Mouse (Mus musculus) MEL (cell line): ENCODE measurements around the gene Ptgdr2. TPM values are rescaled to one million over a fixed set of nuclear protein-coding genes. Genes with fewer than 3 reads are reported as not detected.

Experiments used
- DNase-seq: peaks from one replicate; pipeline ENCODE4 v3.0.0; 2011; ENCODE audit warnings: low read depth, low spot score
- H3K27ac ChIP-seq: 2 replicates; pipeline ENCODE4 v1.5.1; 2012; ENCODE audit warnings: low read depth, mild to moderate bottlenecking, control low read depth, low read length, moderate library complexity; ENCODE audit not compliant: control insufficient read depth
- H3K27me3 ChIP-seq, 2 experiments: fragments of 150-350 bp in 1 of 2; sonication (generic) in 1 of 2; 2 replicates each; pipeline ENCODE4 v1.6.1; 2012; ENCODE audit warnings: low read length in 2 of 2, mild to moderate bottlenecking in 2 of 2, improper control_type of control experiment in 1 of 2, moderate library complexity in 1 of 2; ENCODE audit not compliant: insufficient read depth in 2 of 2, control insufficient read depth in 1 of 2
- H3K36me3 ChIP-seq, 2 experiments: 2 replicates each; pipeline ENCODE4 v1.6.1; 2012 to 2014; ENCODE audit warnings: low read length in 2 of 2, improper control_type of control experiment in 1 of 2, inconsistent platforms in 1 of 2, mild to moderate bottlenecking in 1 of 2; ENCODE audit not compliant: insufficient read depth in 2 of 2, control insufficient read depth in 1 of 2
- H3K4me1 ChIP-seq, 2 experiments: fragments of 150-350 bp in 1 of 2; sonication (generic) in 1 of 2; 2 replicates each; pipeline ENCODE4 v1.6.1; 2012; ENCODE audit warnings: low read length in 2 of 2, improper control_type of control experiment in 1 of 2, mild to moderate bottlenecking in 1 of 2; ENCODE audit not compliant: insufficient read depth in 2 of 2, control insufficient read depth in 1 of 2
- H3K4me3 ChIP-seq, 2 experiments: fragments of 150-350 bp in 1 of 2; sonication (generic) in 1 of 2; 2 replicates each; pipeline ENCODE4 v1.5.1; 2012; ENCODE audit warnings: low read depth in 2 of 2, low read length in 2 of 2, mild to moderate bottlenecking in 2 of 2, moderate library complexity in 2 of 2, control low read depth in 1 of 2, improper control_type of control experiment in 1 of 2; ENCODE audit not compliant: control insufficient read depth in 1 of 2, insufficient read depth in 1 of 2
- H3K79me2 ChIP-seq: 2 replicates; pipeline ENCODE4 v1.6.1; 2012; ENCODE audit warnings: mild to moderate bottlenecking, low read length, moderate library complexity; ENCODE audit not compliant: control insufficient read depth, poor library complexity, insufficient read depth
- H3K9ac ChIP-seq: 2 replicates; pipeline ENCODE4 v1.6.1; 2012; ENCODE audit warnings: low read depth, mild to moderate bottlenecking, control low read depth, low read length, moderate library complexity; ENCODE audit not compliant: control insufficient read depth, poor library complexity, severe bottlenecking
- H3K9me3 ChIP-seq: fragments of 150-350 bp; sonication (generic); replicated peaks from 2 replicates; pipeline ENCODE4 v1.6.1; 2012; ENCODE audit warnings: mild to moderate bottlenecking, low read length, improper control_type of control experiment, moderate library complexity; ENCODE audit not compliant: insufficient read depth
- BHLHE40 ChIP-seq: IDR thresholded peaks from 2 replicates; pipeline ENCODE4 v1.6.1; 2012; ENCODE audit warnings: low read depth, mild to moderate bottlenecking, inconsistent platforms, low read length, improper control_type of control experiment, borderline replicate concordance
- CHD1 ChIP-seq: IDR thresholded peaks from 2 replicates; pipeline ENCODE4 v1.6.1; 2012; ENCODE audit warnings: low read depth, mild to moderate bottlenecking, inconsistent platforms, low read length, improper control_type of control experiment
- CTCF ChIP-seq, 3 experiments: IDR thresholded peaks in 2 of 3; conservative IDR thresholded peaks in 1 of 3; 2 replicates each; pipeline ENCODE4 v1.5.1; 2011 to 2012; ENCODE audit warnings: low read length in 3 of 3, low read depth in 2 of 3, mild to moderate bottlenecking in 2 of 3, improper control_type of control experiment in 1 of 3, inconsistent platforms in 1 of 3, mixed read lengths in 1 of 3, moderate library complexity in 1 of 3; ENCODE audit not compliant: control insufficient read depth in 1 of 3, insufficient read depth in 1 of 3, poor library complexity in 1 of 3, severe bottlenecking in 1 of 3
- E2F4 ChIP-seq: IDR thresholded peaks from 2 replicates; pipeline ENCODE4 v1.6.1; 2011; ENCODE audit warnings: low read depth, low read length, improper control_type of control experiment, borderline replicate concordance
- ELF1 ChIP-seq: IDR thresholded peaks from 2 replicates; pipeline ENCODE4 v1.6.1; 2014; ENCODE audit warnings: low read depth, mild to moderate bottlenecking, inconsistent platforms, low read length, improper control_type of control experiment, moderate library complexity
- EP300 ChIP-seq, 2 experiments: IDR thresholded peaks; 2 replicates each; pipeline ENCODE4 v1.6.1; 2011; ENCODE audit warnings: improper control_type of control experiment in 2 of 2, low read length in 2 of 2, low read depth in 1 of 2, mild to moderate bottlenecking in 1 of 2
- ETS1 ChIP-seq: IDR thresholded peaks from 2 replicates; pipeline ENCODE4 v1.6.1; 2012; ENCODE audit warnings: low read depth, mild to moderate bottlenecking, inconsistent platforms, low read length, improper control_type of control experiment, moderate library complexity
- GABPA ChIP-seq: IDR thresholded peaks from 2 replicates; pipeline ENCODE4 v1.6.1; 2012; ENCODE audit warnings: low read depth, mild to moderate bottlenecking, inconsistent platforms, low read length, improper control_type of control experiment, moderate library complexity
- GATA1 ChIP-seq: IDR thresholded peaks from 2 replicates; pipeline ENCODE4 v1.6.1; 2011; ENCODE audit warnings: low read depth, low read length, improper control_type of control experiment
- HCFC1 ChIP-seq: IDR thresholded peaks from 2 replicates; pipeline ENCODE4 v1.6.1; 2012; ENCODE audit warnings: low read depth, mild to moderate bottlenecking, inconsistent platforms, low read length, improper control_type of control experiment, moderate library complexity
- KAT2A ChIP-seq: conservative IDR thresholded peaks from 2 replicates; pipeline ENCODE4 v1.6.1; 2012; ENCODE audit warnings: low read depth, low read length, improper control_type of control experiment, inconsistent platforms
- MAFK ChIP-seq: IDR thresholded peaks from 2 replicates; pipeline ENCODE4 v1.6.1; 2011; ENCODE audit warnings: low read depth, mild to moderate bottlenecking, low read length, improper control_type of control experiment, borderline replicate concordance
- MAX ChIP-seq: IDR thresholded peaks from 2 replicates; pipeline ENCODE4 v1.6.1; 2011; ENCODE audit warnings: low read length, improper control_type of control experiment
- MAZ ChIP-seq: IDR thresholded peaks from 2 replicates; pipeline ENCODE4 v1.6.1; 2012; ENCODE audit warnings: low read depth, mild to moderate bottlenecking, inconsistent platforms, low read length, improper control_type of control experiment
- MEF2A ChIP-seq: IDR thresholded peaks from 2 replicates; pipeline ENCODE4 v1.6.1; 2014; ENCODE audit warnings: low read depth, mild to moderate bottlenecking, inconsistent platforms, low read length, improper control_type of control experiment; ENCODE audit not compliant: poor library complexity, insufficient replicate concordance, severe bottlenecking; ENCODE audit errors: extremely low read depth
- MXI1 ChIP-seq: IDR thresholded peaks from 2 replicates; pipeline ENCODE4 v1.6.1; 2011; ENCODE audit warnings: mild to moderate bottlenecking, low read depth, low read length, improper control_type of control experiment
- MYB ChIP-seq: IDR thresholded peaks from 2 replicates; pipeline ENCODE4 v1.6.1; 2011; ENCODE audit warnings: mild to moderate bottlenecking, low read depth, low read length, improper control_type of control experiment
- POLR2A ChIP-seq, 2 experiments: IDR thresholded peaks; 2 replicates each; pipeline ENCODE4 v1.6.1; 2011 to 2012; ENCODE audit warnings: low read length in 2 of 2, mild to moderate bottlenecking in 2 of 2, control low read depth in 1 of 2, improper control_type of control experiment in 1 of 2, low read depth in 1 of 2, moderate library complexity in 1 of 2; ENCODE audit not compliant: control insufficient read depth in 1 of 2, insufficient read depth in 1 of 2, poor library complexity in 1 of 2
- POLR2AphosphoS2 ChIP-seq: IDR thresholded peaks from 2 replicates; pipeline ENCODE4 v1.6.1; 2011; ENCODE audit warnings: low read length, improper control_type of control experiment
- RAD21 ChIP-seq: IDR thresholded peaks from 2 replicates; pipeline ENCODE4 v1.6.1; 2011; ENCODE audit warnings: mild to moderate bottlenecking, low read depth, low read length, improper control_type of control experiment
- RCOR1 ChIP-seq: IDR thresholded peaks from 2 replicates; pipeline ENCODE4 v1.6.1; 2012; ENCODE audit warnings: low read depth, mild to moderate bottlenecking, inconsistent platforms, low read length, improper control_type of control experiment
- SIN3A ChIP-seq: IDR thresholded peaks from 2 replicates; pipeline ENCODE4 v1.6.1; 2012; ENCODE audit warnings: low read length, improper control_type of control experiment, inconsistent platforms
- TAL1 ChIP-seq: IDR thresholded peaks from 2 replicates; pipeline ENCODE4 v1.6.1; 2012; ENCODE audit warnings: mild to moderate bottlenecking, inconsistent platforms, low read length, moderate library complexity, mixed read lengths
- TBP ChIP-seq: IDR thresholded peaks from 2 replicates; pipeline ENCODE4 v1.8.0; 2011; ENCODE audit warnings: low read depth, low read length, improper control_type of control experiment
- USF1 ChIP-seq: IDR thresholded peaks from 2 replicates; pipeline ENCODE4 v1.6.1; 2014; ENCODE audit warnings: low read depth, mild to moderate bottlenecking, inconsistent platforms, low read length, improper control_type of control experiment, moderate library complexity
- USF2 ChIP-seq, 2 experiments: IDR thresholded peaks; 2 replicates each; pipeline ENCODE4 v1.6.1; 2011 to 2012; ENCODE audit warnings: improper control_type of control experiment in 2 of 2, low read length in 2 of 2, borderline replicate concordance in 1 of 2, inconsistent platforms in 1 of 2, low read depth in 1 of 2, mild to moderate bottlenecking in 1 of 2; ENCODE audit not compliant: insufficient read depth in 1 of 2
- ZNF384 ChIP-seq: IDR thresholded peaks from 2 replicates; pipeline ENCODE4 v1.6.1; 2012; ENCODE audit warnings: low read depth, mild to moderate bottlenecking, inconsistent platforms, low read length, improper control_type of control experiment
- polyA plus RNA-seq, 2 experiments: library from polyadenylated mRNA; stranded (reverse) in 1 of 2; unstranded in 1 of 2; fragments of >175 nt in 1 of 2; fragments of >200 nt in 1 of 2; gene quantifications; 2 replicates each; pipeline versions ENCODE4 v1.2.1 to v1.2.4; 2012; ENCODE audit warnings: low replicate concordance in 2 of 2, low read depth in 1 of 2; ENCODE audit not compliant: insufficient read length in 2 of 2, insufficient read depth in 1 of 2, missing spikeins in 1 of 2
- total RNA-seq: library from RNA; depleted of rRNA; stranded (reverse); fragments of 300-350 nt; gene quantifications from 2 replicates; pipeline ENCODE4 v1.2.3, GENCODE M21; 2012

Ptgdr2 gene
- total and polyA plus RNA-seq, 3 experiments: 0.31 to 0.46 TPM; not detected in 1

GRCm38 (mm10) chr19:10930641-10931040 lies 6.3 kb upstream of the Ptgdr2 start:
- no peak overlapping the region for H3K4me3 ChIP-seq
- no peak overlapping the region for H3K9ac ChIP-seq
- H3K27me3 ChIP-seq: peaks cover 2 to 4% of the 10 kb centered on the region in 2 experiments; a peak in 3 of 4 replicates
- H3K27ac ChIP-seq: no peak overlapping the region
- TF ChIP-seq GATA1 (no peak), MAX (no peak), TAL1 (no peak), USF1 (no peak), POLR2AphosphoS2 (no peak), ETS1 (no peak), RAD21 (no peak), MAZ (no peak), HCFC1 (no peak), RCOR1 (no peak), BHLHE40 (no peak), MEF2A (no peak), KAT2A (no peak), CTCF (IDR thresholded peaks at IDR 0.05 in 2 of 3, conservative IDR thresholded peaks at IDR 0.05 in 1 of 3; ENCODE audit: control insufficient read depth in 1 of 3, insufficient read depth in 1 of 3, low read depth in 2 of 3, low read length in 3 of 3, poor library complexity in 1 of 3, severe bottlenecking in 1 of 3) (no peak), GABPA (no peak), SIN3A (no peak), USF2 (IDR thresholded peaks at IDR 0.05; ENCODE audit: borderline replicate concordance in 1 of 2, insufficient read depth in 1 of 2, low read depth in 1 of 2, low read length in 2 of 2) (no peak)
- no peaks in the 10 kb centered on the region for H3K36me3 ChIP-seq
- H3K79me2 ChIP-seq: no peaks in the 10 kb centered on the region
- peaks cover 0 to 10% of the 10 kb centered on the region in 2 experiments; a peak in 1 of 4 replicates for H3K4me1 ChIP-seq
- no peak for DNase-seq
- no peaks in the 10 kb centered on the region for H3K9me3 ChIP-seq

GRCm38 (mm10) chr19:10935029-10935428 lies 1.9 kb upstream of the Ptgdr2 start:
- DNase-seq: peak; percentile 37
- Histone ChIP-seq H3K9me3 (no peaks in the 10 kb centered on the region), H3K27ac (no peak overlapping the region), H3K4me3 (no peak overlapping the region), H3K4me1 (peaks cover 10 to 38% of the 10 kb centered on the region in 2 experiments), H3K36me3 (peaks cover 0 to 20% of the 10 kb centered on the region in 2 experiments; a peak in 2 of 4 replicates), H3K27me3 (0 out of 4 replicates have a peak, but pooled peaks cover 0 to 3% of the 10 kb centered on the region in 2 experiments), H3K79me2 (no peaks in the 10 kb centered on the region), H3K9ac (no peak overlapping the region)
- no peak for TF ChIP-seq CTCF (IDR thresholded peaks at IDR 0.05 in 2 of 3, conservative IDR thresholded peaks at IDR 0.05 in 1 of 3; ENCODE audit: control insufficient read depth in 1 of 3, insufficient read depth in 1 of 3, low read depth in 2 of 3, low read length in 3 of 3, poor library complexity in 1 of 3, severe bottlenecking in 1 of 3)
- no peak for TF ChIP-seq ELF1
- no peak for TF ChIP-seq EP300 (IDR thresholded peaks at IDR 0.05; ENCODE audit: low read depth in 1 of 2, low read length in 2 of 2)
- TF ChIP-seq ZNF384: no peak
- TF ChIP-seq MYB: no peak
- no peak for TF ChIP-seq TBP
- no peak for TF ChIP-seq MEF2A
- TF ChIP-seq KAT2A: no peak
- TF ChIP-seq GATA1: no peak
- no peak for TF ChIP-seq POLR2AphosphoS2
- TF ChIP-seq RCOR1: no peak
- TF ChIP-seq MXI1: no peak
- TF ChIP-seq E2F4: no peak
- no peak for TF ChIP-seq GABPA
- no peak for TF ChIP-seq POLR2A (IDR thresholded peaks at IDR 0.05; ENCODE audit: control insufficient read depth in 1 of 2, insufficient read depth in 1 of 2, low read depth in 1 of 2, low read length in 2 of 2, poor library complexity in 1 of 2)
- TF ChIP-seq USF1: no peak
- no peak for TF ChIP-seq MAFK
- no peak for TF ChIP-seq CHD1
